Mouse (Mus musculus) adrenal gland, adult 8-10 months (tissue): ENCODE data around the gene Slc23a4. TPM values are rescaled to one million over a fixed set of nuclear protein-coding genes. Genes with fewer than 3 reads are reported as not detected.

ENCODE experiments used
- DNase-seq: peaks from one replicate; pipeline ENCODE4 v3.0.0; 2022
- total RNA-seq, 4 experiments: library from RNA; stranded (reverse); gene quantifications; 2 replicates each; pipeline ENCODE4 v1.2.4; 2022

The Slc23a4 gene
- under 1 TPM; 0.32 to 0.83 (median 0.54) TPM for total RNA-seq

DNA sequence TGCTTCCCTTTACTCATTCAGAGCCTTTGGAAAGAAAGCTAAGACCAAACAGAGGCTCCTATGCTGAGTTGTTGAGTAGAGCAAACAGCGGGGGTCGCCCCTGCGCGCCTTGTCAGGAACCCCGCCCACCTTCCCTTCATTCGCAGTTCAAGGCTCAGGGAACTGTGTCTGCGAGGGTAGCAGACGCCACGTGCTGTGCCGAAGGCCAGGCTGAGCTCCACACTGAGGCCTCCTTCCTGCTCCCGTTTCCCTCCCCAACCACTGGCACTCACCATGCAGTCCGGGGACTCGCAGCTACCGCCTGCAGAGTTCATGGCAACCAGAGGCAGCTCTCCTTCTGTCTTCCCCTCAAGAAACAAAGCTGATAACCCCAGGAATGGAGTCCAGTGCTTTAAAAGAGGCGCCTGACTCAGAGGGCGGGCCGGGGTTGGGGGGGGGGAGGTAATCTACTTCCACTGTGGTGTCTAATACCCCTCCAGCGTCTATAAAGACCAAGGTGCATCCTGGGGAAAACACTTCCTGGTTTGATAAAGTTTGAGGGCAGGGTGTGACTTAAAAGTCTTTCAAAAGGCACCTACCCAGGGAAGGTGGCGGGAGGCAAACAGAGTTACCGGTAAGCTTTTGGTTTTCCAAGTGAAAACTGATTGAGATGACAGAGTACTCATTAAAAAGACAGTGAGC, at the start of gene Slc23a4:
Gene Slc23a4, minus strand, starts transcription at position 324 of the 681 bp plus-strand sequence.
- no peak for DNase-seq

DNA sequence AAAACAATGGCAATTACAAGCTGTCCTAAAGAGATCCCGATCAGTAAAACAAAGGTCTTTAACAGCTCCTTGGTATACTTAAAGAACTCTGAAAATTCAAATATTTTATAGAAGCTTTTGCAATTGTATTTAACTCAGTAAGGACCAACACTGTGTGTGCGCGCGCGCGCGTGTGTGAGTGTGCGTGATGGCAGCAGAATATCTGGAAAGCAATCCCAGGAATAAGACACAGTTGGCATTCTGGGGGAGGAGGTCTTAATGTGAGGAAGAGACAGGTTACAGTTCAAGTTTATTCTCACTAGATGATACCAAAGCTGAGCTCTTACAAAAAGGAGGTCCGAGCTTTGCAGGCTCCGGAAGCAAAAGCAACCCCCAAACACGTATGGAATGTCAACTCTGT, 45.1 kb upstream of the Slc23a4 start:
- DNase-seq = no peak

DNA sequence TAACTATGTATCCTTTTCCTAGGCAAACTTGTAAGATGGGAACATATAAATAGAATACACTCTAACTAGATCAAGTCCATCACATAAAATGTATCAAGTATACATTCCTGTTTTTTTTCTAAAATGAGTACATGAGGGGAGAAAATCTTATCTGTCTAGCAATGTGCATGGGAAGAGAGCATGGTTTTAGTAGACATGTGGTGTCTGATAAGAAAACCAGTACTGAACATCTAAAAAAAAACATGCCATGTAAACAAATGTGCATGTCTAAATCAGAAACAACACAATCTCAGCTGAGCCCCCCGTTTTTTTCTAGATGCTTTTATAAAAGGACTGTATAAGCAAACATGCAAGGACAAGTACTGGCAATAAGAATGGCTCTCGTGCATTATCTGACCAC, 44.5 kb upstream of the Slc23a4 start:
- DNase-seq = no peak

DNA sequence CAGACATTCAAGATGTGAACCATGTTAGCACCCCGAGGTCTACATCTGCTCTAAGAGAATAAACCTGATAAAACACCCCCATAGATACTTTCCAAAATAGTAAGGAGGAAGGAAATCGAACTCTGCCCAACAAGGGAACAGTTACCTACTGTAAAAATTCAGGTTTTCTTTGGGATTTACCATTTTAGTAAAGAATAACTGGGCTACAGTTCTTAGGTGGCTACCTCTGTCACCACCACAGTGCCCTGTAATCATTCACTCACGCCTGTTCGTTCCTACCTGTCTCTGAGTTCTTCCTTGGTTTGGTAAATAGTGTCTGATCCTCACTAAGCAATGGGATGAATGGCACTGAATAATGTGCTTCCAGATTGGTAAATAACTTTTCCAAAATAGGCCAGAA, 42.6 kb upstream of the Slc23a4 start:
- no peak for DNase-seq

DNA sequence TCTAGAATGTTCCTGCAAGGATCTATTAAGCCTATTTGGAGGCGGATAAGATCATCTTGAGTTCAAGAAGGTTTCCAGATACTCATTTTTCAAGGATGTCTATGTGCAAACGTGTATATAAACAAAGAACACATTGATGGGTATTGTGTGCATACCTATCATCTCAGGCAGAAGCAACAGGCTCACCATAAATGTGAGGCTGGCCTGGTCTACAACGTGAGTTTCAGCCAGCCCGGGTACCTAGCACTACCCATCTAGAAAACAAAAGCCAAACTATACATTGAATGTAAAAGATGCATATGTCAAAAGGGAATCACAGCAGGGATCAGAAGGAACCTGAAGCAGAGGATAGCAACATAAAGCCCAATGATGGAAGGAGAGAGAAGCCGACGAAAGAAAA, 42.0 kb upstream of the Slc23a4 start:
- DNase-seq = no peak

DNA sequence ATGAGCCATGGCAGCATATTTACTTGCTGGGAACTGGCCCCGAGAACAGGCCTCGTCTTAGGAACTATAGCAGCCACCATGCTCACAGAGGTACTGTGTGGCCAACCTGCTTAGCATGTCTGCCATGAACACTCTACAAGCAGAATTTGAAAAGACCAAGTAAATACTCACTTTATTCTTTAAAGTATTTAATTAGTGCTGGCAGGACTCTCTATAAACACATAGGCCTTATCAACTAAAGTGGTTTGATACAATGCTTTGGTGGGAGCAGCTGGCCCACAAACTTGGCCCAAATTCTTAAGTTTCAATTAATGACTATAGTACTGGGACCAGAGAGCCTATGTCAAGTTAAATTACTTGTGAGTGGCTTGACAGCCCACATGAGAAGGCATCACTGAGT, 39.8 kb upstream of the Slc23a4 start:
- DNase-seq = no peak

DNA sequence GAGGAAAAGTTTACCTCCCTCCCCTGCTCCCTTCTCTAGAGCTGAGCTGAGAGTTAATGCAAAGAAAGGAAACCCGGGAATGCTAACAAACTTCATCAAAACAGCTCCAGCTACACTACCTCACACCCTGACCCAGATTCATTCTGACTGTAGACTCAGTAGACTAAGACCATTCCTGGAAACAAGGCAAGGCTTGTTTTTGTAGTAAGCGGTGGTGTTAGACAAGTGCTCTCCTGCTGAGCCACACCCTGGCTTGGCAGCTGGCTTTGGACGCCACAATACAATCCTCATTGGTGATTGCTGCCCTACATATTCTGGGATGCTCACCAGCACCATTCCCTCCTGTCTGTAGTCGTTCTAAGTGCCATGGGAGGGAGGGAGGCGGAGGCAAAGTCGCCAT, 39.1 kb upstream of the Slc23a4 start:
- no peak for DNase-seq

DNA sequence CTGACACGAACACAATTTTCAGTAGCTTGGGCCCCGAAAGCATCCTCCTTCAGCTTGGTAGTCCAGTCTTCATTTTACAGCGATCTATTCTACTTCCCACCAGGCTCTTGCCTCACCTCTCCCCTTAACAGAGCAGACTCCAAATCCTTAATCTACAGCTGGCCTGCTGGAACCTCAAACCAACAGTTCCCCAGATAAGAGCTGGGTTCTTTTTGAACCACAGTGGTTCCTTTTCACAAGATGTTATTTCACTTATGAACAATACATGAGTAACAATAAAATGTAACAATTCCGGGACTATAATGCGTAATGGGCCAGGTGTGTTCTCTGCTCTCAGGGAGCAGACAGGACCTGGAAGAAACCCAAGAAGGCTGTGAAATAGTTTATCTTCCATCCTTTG, 28.4 kb upstream of the Slc23a4 start:
- DNase-seq = no peak

DNA sequence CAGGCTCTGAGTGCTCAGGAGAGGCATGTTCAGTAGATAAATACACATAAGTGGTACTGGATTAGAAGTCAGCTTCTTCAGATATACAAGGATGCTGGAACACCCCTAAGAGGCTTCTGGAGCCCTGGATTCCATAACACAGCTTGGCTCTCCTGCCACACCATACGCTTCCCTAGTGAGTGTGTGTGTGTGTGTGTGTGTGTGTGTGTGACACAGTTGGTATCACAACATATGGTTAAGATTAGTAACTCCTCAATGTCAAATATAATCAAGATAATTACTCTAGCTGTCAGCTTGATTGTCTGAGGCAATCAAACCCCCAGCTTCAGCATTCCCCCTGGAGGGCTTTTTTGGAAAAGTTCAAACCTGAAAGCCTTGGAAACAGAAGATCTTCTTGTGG, 23.7 kb upstream of the Slc23a4 start:
- DNase-seq = no peak

DNA sequence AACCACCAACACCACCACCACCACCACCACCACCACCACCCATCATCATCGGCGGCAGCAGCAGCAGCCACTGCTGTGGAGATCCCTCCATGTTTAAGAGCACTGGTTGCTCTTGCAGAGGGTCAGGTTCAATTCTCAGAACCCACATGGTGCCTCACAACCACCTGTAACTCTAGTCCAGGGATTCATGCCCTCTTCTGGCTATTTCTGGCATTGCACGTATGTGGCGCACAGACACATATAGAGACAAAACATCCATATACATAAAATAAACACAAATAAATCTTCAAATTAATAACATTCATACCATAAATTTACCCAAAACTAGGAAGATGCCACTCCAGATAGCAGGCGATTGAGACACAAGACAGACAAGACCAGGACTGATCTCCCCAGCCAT, 22.5 kb upstream of the Slc23a4 start:
- no peak for DNase-seq

DNA sequence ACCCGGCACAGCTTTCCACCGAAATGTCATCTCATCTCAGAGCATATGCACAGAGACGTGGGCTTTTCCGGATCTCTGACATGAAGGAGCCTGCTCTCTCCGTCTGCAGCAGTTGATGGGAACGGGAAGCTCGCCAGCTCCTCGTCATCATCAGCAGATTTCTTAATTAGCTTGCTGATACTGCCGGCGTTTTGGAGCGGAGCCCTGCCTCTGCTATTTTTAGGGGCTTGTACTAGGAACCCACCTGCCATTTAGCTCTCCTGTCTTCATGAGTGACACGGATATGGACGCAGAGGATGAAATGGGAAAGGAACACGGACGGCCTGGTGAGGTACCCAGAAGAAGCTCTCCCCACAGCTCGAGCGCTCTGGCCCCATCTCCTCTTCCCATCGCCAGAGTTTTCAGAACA, 14.1 kb upstream of the Slc23a4 start:
- no peak for DNase-seq

DNA sequence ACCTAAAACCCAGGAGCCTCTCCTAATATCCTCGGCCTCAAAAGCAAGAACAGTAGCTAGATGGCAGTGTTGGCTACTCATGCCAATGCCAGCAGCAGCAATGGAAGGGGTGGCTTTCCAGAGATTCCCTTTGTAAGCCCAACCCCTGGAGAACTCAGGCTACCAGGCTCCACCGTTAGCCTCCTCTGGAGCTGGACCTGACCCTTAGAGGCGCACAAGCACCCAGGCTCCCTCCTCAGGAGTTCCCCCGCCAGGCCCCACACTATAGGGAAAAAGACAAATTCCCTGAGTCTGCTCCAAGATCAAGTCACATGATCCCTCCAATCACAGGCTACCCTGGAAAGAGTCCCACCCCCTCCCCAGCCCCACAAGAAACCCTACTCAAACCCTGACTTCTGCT, 10.9 kb upstream of the Slc23a4 start:
- no peak for DNase-seq

DNA sequence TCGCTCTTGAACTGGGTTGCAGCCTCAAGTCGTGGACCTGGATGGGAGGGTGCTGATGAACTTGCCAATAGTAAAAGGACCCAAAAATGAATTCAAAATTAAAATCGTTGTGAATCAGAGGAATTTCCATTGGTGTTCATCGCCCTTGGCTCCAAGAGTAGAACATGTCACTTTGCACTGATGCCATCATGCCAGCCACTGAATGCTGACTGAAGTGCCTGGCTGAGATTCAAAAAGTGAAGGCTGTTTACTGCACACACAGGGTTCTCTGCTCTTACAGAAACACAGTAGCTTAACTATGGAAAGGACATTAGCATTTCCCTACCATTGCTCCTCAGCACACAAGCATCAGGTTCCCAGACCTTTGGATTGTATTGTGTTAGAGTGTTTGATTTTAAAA, 8.3 kb upstream of the Slc23a4 start:
- DNase-seq = no peak

DNA sequence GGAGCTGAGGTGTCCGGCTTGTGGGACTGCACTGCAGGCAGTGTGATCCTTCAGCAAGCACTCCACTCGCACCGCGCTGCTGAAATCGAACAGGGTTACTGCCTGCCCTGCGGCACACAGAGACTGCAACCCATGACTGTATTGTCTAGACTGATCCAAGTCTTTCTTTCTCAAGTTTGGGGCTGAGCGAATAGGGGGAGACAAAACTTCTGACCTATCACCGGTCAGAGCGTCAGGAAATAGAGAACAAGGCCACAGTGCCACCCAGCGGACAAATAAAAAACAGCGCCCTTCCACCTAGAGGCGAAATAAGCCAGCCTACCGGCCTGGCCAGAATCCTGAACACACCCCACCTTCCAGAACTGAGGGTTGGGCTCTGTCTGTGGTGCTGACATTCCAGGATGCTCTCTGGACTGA, 7.1 kb upstream of the Slc23a4 start:
- peak; percentile 60 for DNase-seq

DNA sequence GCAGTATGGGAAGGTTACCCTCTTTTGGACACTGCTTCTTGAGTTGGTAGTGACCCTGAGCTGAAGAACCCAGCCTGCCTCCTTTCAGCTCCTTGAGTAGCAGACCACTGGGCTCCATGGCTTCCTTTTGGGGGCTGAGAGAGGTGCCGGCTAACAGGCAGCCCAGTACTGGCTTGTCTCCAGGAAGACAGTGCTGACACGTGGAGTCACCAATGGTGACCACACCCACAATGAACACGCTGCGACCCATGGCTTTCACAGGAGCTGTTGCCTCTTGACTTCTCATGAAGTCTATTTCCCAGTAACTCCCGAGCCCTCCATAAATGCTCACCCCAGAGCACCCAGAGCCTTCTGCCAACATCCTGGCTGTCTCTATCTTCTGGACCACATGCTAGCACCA, 6.5 kb upstream of the Slc23a4 start:
- no peak for DNase-seq

DNA sequence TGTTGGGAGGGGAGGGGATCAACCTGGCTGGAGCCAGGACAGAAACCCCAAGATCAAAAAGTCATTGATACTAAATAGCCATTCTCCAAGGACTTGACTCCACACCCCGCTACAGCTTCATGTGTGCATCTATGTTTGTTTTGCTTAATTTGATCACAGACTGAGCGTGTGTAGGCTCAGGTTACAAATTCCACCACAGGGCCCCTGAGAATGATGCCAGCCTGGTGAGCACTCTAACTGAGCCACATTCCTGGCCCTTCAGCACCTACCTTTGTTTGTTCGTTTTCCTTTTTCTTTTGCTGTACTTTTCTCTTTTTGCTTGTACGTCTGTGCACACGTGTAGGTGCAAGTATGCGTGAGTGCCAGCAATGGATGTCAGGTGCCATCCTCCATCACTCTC, 1.1 kb upstream of the Slc23a4 start:
- no peak for DNase-seq

DNA sequence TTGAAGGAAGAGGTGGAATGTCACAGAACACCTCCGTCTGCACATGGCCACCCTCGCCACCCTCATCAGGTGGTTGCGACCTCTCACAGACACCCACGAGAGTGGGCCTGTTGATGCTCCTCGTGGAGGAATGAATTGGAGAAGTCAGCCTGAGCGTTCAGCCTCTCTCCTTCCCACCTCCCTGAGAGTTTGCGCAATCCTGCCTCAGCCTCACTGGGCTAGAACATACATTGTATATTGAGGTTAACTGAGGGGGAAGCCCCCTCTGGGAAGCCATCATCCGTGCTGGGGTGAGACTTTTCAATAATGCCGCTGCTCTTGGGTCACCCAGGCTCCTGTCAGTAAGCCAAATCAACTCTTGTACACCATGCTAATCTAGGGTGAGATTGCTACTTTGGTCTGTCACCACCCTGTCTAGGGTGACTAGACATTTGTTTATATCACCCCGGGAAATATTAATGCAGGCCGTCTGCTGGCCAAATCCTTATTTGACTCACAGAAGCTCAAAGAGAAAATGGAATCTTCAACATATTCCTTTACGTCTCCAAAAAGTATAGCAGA, 1.0 kb downstream of the Slc23a4 start:
- DNase-seq = no peak

DNA sequence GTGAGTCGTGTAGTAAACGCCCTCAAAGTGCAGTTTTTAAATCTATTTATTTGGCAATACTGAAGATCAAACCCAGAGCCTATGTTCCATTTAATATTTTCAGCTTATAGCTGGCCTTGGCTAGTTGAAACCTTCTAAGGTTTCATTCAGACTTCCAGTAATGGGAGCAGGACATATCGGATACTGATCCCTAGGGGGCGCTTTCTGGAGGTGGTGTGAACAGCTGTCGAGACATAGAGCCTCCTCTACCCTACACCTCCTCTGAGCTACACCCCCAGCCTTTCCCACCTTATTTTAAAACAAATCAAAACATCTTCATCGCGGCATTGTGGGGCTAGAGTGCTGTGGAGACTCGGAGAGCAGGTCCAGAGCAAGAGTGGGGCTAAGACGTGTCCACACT, 7.5 kb downstream of the Slc23a4 start:
- DNase-seq = no peak

DNA sequence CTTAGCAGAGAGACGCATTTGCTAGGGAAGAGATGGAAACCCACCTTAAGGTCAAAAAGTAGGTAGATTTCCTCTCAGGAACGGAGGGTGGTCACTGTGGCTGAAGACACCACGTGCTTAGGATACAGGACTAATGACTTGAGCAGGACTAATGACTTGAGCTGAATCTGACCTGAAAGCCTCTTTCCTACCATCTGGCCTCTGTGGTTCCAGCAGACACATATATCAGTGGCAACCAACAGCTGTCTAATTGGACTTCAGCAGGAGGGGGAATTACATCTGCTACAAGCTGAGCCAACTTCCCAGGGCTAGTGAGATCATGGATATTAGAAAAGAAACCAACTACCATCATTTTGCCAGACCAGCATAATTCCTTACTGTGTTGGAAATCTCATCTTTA, 8.9 kb downstream of the Slc23a4 start:
- no peak for DNase-seq

DNA sequence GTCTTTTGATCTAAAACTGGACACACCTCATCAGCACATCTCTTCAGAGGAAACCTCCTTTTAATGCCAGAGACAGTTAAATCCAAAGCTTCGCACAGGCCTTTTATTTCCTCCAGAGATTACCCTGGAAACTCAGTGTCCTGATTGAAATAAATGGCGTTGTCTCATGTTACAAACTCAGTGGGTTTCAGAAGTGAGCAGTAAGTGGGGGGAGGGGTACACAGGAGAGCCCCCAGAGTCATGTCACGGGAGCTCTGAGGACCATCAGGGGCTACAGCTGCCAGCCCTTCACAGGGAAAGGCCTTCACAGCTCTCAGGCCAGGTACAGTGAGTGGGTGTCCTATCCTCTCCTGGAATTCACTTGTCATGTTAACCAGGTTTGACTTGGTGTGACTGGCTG, 17.0 kb downstream of the Slc23a4 start:
- no peak for DNase-seq

DNA sequence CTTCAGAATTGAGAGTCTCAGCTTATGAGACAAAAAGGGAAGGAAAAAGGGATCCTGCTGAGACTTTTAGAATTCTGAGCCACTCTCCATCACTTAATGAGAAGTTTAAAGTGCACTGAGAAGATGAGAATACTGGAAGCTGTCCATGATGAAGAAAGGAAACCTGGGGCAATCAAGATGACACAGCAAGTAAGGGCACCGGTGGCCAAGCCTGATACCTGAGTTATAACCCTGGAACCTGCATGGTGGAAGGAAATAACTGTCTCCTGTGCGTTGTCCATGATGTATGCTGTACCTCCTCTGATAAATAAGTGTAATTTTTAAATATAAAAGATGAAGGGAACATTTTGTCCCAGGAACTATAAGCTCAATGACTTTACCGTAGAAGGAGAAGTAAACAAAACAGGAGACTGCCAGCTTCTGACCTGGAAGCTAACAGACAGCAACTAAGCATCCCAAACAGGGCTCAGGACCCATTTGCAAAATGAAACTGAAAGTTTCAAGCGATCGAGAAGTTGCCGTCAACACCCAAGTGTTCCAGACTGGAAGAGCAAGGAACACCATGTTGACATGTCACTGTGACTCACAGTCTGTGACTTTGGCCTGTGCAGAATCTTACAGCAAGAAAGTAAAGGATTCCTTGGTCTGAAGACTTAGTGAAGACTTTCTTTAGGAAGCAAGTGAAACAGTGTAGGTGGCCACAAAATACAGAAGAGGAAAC, 22.2 kb downstream of the Slc23a4 start:
- DNase-seq = no peak

DNA sequence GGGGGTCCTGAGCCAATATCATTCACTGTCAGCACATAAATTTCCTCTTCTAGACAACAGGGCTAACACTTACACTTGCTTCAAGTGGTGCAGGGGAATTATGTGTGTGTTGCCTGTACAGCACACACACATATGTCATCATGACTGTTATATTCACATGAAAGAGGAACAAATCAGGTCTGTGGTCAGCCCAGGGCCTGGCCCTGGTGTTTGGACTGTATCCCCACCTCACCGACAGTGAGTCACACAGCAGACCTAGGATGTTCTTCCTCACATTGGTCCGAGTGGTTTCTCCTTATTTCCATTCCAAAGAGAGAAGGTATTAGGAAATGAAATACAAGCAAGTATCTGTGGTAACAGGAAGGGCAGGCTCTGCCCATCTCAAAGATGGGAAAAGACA, 23.7 kb downstream of the Slc23a4 start:
- DNase-seq = no peak

DNA sequence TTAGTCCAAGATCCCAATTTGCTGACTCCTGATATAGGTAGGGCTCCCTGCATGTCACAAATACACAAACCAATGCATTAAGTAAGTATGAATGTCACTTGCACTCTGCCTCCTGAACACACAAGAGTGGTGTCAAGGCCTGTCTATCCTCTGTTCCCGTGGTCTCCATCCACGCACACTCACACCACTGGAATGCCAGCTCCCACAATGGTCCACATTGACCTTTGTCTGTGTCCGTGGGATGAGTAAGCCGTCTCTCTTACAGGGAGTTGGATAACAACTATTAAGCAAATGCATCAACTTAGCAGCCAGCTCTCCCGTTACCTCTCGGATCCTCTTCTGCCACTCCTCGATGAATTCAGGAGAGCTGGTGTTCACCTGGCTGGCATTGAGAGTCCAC, 29.1 kb downstream of the Slc23a4 start:
- DNase-seq = no peak

DNA sequence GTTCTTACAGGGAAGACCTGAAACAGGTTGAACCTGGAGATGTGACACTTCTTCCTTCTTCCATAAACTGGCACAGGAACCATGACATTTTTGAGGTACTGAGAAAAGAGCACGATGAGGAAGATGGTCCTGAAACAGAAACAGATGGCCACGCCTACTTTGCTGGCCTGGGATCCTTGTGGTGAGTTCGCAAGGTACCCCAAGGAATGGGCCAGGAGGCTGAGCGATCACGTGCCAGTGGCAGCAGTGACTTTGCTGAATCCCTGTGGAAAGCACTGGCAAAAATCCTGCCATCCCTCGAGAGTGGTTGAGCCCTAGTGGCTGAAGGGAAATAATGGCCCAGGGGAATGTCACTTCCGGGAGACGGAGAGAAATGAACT, 32.4 kb downstream of the Slc23a4 start:
- DNase-seq = no peak
